Mouse (Mus musculus) cerebellum, postnatal 4 days (tissue): Measurements from ENCODE around the gene Acd.

Experiments used
- DNase-seq, 2 experiments: peaks; one replicate each; pipeline ENCODE4 v3.0.0; 2022; ENCODE audit warnings: low spot score in 2 of 2, mixed read lengths in 1 of 2

Gene Acd

DNA sequence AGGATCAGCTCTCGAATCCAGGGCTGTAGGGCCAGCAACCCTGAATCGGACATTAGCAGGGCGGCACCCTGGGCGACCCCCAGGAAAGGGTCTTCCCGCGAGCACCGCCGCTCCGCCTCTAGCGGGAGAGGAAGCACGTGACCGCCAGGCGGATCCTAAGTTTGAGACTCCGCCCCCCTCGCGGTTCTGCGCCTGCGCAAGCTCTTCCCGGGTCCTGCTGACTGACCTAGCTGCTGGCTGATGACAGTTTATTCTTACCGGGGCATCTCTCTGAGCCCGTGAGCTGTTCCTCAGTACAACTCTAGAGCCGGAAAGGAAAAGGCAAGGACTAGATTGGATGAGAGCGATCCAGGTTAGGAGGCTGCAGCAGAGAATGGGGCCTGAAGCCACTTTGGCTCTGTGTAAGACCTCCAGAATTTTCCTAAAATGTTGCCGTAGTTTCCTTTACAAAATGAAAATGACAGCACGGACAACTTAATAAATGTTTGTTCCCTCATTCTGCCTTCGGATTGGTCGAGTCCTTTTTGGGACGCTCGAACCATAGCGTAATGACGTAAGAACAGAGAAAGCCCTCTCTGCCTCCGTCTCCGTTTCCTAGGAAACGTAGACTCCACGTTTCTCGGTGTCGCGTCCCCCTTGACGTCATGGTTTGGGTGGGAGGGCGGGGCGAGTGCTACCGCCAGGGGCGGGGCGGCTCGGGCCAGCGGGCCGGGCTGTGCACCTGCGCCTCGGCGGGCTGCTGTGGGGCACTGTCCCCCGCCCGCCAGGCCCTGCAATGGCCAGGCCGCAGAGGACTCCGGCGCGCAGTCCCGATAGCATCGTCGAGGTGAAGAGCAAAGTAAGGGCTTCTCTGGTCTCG lies at the start of gene Acd, which contains the start of gene Pard6a:
Gene Acd, minus strand, starts transcription at position 137 of the 859 bp plus-strand sequence.
Gene Pard6a, plus strand, starts transcription at position 183 of the 859 bp plus-strand sequence.
- DNase-seq = peak; percentile 94 to 97

DNA sequence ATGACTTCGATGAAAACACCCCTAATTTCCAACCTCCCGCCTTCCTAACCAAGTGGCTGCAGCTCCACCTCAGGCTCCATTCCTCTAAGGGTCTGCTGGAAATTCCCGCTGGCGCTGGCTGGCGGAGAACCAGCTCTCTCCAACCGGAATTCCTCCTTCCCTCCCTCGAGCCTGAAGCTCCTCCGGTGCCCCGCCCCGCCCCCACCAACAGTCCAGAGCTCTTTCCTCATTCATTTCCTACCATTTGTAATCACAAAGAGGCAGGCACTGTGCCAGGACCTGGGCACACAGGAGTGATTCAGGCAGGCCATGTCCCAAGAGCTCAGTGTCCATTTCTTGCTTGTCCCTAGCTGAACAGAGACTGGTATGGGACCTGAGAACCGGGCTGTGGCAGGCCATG lies 49.7 kb upstream of the Acd start:
- DNase-seq = peak in 1 of 2 experiments; percentile 50

DNA sequence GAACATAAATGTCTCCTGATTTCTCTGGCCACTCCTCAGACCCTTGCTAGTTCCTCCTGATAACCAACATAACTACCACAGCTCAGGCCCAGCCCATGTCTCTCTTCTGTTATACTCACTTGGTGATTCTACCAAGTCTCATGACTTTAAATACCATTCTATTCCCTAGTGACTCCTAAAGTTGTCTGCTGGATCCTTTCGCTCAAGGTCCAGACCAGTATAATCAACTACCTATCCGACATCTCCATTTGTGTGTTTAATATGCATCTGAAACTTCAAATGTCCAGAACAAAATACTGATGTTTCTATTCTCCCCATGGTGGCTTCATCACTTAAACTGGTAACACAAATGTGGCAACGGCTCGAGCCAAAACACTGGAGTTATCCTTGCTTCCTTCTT lies 42.4 kb upstream of the Acd start:
- no peak for DNase-seq

DNA sequence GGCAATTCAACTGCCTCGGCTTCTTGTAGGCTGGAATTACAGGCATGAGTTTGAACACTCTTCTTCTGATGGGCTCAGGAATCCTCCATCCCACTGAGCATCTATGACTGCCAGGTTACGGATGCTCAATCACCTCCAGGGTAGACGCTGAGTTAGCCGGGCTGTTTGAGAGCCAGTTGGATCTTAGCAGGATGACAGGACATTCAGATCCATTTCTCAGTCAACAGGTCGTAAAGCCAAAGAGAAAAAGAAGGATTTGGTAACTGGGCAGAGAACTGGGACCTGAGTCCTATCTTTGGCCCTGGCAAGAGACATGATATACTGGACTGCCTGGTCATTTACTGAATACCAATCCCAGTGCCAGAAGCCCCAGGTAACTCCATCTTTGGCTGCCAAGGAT lies 38.3 kb upstream of the Acd start:
- no peak for DNase-seq

DNA sequence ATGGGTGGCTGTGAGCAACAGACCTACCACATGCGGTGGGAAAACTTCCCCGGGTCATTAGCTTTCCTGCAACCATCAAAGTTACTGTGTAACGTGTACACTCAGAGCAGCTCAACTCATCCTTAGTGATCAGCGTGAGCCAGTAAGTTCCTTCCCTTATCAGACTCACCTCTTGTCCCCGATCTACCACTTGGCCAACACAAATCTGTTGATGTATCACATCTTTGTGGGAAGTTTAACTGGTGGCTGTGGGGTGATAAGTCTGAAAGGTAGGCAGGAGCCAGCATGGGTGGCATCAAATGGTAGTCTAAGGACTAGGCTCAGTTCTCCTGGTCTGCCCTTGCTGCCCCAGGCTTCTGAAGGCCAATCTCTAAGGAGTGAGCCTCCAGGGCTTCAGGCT lies 31.3 kb upstream of the Acd start:
- no peak for DNase-seq

DNA sequence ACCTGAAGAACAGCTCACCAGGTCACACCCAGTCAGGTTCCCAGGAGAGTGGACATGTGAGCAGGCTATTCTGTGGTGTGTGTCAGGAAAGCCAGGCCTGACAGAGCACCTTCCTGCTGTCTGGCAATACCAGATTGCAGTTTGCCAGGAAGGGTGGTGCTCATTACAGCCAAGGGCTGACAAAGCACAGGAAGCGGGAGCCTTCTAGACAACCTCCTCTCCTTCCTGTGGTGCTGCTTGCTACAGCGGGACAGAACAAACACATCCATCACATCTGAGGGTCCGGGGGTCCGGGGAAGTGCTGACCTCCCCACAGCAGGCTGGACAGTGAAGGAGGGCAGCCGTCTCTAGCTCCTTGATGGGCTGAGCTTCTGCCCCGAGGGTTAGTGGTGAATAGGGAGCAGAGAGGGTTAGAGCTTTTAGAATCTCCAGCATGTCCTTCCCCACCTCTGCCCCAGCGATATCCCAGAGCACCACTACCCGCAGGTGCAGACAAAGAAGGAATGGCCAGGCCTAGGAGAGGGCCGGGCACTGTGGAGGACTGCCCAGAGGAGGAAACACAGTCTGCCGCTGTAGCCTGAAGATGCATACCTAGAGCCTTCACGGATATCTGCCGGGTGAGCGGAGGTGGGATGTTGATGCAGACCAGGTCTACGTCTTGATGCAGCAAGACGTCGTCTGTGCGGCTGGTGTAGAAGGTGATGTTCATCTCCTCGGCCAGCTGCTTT lies 26.7 kb upstream of the Acd start:
- no peak for DNase-seq

DNA sequence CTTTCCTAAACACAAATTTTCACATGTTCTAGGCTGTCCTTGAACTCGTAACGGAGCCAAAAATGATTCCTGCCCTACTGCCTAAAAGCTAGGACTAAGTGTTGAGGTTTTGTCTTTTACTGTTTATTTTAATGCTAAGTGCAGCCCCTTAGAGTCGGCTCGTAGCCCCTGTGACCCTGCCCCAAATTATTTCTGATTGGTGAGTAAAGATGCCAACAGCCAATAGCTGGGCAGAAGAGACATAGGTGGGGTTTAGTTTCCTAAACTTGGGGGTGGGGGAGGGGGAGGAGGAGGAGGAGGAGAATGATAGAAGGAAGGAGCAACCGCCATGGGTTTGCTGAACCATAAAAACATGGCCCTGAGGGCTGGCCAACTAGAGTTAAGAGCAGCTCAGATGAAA lies 24.8 kb upstream of the Acd start:
- DNase-seq = no peak

DNA sequence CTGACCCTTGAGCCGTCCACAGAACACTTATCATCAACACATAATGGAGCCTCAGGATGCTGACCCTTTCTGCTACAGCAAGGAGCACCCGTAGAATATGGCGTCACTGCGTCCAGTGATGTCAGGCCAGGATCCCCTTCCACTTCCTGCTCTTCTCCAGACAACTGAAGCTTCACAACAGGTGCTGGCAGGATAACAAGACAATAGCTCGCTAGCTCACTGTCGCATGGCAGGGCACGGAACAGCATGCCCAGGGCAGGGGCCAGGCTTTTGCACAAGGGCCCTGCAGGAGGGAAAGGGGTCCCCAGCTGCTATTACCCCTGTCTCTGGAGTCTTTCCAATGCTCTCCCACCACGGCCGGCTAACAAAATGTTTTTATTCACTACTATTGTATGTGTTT lies 22.0 kb upstream of the Acd start:
- no peak for DNase-seq

DNA sequence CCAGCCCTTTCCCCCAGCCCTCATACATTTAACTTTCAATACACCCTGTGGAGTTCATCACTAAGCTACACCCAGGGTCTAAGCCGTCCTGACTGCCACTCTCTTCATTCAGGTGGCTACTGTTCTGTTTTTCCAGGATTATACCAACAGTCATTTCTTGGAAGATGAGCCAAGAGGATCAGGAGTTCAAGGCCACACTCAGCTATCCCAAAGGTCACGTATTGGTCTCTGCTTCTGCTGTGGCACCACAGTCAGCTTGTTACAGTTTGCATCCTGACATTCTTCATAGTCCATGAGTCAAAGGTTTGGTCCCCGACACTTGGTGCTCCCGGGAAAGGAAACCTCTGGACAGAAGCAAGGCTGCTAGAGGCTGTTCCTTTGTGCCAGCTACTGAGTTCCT lies 18.7 kb upstream of the Acd start:
- no peak for DNase-seq

DNA sequence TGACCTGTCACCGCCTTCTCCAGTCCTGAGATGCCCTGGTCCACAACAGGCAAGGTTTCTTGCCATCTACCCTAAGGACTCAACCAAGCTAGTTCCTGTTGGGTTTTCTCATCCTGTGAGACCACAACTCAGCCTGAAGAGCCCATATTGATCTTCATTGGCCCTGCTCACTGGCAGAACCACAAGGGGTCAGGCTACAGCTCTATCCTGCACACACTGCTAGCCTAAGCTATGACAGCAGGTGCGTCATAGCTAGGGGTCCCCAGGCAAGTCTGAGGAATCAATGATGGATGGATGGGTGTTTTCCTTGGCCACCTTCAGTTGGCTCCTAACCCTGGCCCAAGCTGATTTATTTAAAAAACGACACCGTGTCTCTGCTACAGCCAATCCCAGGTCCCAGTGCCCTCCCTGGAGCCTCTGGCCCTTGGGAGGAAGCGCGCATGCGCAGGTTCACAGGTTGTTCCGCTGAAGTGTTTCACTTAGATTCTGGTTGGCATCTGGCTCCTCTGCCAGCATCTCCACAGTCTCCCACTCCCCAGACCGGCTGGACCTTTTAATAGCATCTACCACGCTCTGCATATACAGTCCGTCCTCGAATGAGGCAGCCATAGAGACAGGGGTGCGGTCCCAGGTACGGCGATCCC lies 15.5 kb upstream of the Acd start:
- DNase-seq = no peak

DNA sequence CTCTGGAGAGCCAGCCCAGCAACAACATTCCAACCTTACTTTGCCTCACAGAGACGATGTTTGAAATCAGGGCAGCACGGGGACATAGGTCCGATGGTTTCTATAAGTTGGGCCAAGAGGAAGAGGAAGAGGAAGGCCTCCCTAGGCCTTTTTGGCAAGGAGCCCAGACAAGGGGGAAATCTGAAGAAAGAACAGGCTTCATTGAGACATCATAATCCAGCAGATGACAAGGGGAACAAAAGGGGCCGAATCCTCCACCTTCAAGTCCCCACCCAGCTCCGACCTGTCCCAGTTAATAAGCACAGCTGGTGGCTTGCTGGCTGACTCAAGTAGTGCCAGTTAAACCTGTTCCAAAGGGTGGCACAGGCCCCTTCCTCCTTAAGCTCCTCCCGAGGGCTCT lies 14.1 kb upstream of the Acd start:
- DNase-seq = no peak

DNA sequence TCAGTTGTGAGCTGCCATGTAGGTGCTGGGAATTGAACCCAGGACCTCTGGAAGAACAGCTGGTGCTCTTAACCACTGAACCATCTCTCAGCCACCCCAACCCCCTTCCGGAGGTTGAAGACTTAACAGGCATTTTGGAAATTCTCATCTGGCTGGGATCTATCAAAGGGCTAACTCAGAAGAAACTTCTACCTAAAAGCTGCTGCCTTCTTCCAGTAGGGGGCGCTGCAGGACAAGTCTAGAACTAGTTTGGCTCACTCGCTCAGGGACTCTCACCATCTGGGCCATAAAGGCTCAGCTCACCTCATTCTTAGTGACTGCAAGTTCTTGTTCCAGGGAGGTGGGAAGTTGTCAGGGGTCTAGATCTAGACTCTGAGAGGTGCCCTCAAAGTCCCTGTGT lies 13.2 kb upstream of the Acd start:
- peak; percentile 75 to 88 for DNase-seq

DNA sequence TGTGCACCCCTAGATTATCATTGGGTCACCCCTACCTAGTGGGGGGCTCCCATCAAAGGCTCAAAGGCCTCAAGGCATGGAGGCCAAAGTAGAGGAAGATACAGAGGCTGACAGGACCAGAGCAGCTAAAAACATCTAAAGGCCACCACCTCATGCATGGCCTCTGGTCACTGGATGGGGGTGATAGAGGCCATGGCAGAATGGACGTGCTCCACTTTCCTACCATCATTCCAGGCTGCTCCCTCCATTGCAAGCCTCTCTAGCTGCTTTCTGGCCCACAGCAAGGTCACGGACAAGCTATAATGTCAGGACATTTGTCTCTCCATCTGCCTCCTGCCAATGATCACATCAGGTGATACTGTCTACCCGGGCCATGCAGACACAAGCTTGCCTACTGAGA lies 11.4 kb upstream of the Acd start:
- no peak for DNase-seq

DNA sequence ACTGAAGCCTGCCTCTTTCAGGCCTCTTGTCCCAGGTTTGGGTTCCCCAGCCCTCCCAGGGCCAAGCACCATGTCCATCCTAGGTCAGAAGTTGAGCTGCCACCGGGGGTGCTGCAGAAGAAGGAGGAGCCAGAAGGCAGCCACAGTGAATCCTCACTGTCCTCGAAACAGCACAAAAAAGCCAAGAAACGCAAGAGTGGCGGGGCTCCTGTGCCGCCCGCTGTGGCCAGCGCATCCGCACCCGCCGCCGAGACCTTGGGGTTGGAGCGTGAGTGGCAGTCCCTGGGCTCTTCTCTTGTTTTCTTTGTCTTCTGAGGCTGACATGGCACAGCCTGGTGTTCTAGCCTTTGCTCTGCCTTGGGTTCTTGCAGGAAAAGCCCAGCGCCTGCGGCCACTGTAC lies 8.4 kb upstream of the Acd start:
- no peak for DNase-seq

DNA sequence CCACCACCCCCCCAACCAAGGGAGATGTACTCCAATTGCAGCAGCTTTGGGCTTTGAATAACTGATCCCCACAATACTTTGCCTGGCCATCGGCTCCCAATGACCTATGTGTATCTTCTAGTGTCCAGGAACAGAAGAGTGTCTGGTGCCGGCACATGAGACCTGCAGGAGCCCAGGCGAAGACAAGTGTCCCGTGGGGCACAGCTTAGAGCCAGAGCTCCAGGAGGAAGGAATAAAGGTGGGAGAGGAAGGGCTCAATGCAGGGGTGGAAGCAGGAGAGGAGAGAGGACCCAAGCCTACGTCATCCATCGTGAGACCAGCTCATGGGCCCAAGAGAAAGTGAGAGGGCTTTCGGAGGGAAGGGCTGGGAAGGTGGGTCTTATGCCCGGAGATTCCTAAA lies 7.8 kb upstream of the Acd start:
- no peak for DNase-seq

DNA sequence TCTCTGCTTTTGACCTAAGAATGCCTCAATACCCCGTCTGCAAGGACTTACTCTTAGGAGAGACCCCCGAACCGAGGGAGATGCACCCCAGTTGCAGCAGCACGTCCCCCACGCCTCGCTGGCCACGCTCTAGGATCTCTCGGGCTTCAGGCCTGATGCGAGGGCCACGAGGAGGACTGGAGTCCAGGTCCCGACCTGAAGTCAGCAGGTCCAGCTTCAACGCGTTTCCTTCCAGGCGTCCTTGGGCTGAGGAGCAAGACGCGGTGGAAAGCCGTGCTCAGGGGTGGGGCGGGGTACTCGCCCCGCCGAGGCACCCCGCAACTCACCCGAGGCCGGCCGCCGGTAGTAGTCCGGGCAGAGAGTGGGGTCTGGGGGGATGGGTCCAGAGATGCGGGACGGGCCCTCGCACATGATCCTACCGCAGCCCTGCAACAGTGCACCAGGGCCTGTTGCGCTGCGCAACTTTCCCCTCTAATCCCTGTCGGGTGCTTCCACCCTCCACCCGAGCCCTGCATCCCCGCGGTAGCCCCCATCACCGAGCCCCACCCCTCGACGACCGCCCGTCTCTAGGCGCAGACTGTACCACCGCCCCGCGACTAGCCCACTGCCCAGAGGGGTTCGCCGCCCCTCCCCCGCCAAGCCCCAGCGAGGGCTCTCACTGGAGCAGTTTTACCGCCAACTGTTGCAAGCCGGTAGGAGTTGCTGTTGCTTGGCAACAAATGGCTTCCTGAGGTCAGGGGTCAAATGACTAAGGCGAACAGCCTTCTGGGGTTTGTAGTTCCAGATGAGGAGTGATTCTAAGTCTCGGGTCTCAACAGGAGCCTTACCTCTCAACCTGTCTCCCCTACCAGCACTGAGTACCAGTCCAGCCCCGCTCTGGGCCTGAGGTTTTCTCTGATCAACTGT lies 6.8 kb upstream of the Acd start, which contains the start of the genes 4933405L10Rik and Enkd1:
Gene 4933405L10Rik, plus strand, starts transcription at position 158 of the 906 bp plus-strand sequence.
Gene Enkd1, minus strand, starts transcription at position 713 of the 906 bp plus-strand sequence.
- DNase-seq = peak in 1 of 2 experiments; percentile 85

DNA sequence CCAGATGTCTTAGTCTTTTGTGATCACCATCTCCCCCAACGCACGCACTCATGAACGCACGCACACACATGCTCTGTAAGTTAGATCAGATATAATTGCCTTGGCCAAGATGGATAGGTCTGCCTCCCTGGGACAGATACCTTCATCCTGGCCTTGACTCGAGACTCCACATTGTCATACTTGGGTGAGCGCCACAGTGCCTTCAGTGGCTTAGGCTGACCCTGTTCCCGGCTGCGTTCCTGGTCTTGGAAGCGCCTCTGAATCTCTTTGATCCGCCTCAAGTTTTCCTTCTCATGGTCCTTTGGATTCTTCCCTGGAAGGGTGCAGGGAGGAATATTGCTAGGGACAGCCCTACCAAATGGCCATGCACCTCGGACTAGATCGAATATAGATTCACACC lies 5.5 kb upstream of the Acd start:
- no peak for DNase-seq

DNA sequence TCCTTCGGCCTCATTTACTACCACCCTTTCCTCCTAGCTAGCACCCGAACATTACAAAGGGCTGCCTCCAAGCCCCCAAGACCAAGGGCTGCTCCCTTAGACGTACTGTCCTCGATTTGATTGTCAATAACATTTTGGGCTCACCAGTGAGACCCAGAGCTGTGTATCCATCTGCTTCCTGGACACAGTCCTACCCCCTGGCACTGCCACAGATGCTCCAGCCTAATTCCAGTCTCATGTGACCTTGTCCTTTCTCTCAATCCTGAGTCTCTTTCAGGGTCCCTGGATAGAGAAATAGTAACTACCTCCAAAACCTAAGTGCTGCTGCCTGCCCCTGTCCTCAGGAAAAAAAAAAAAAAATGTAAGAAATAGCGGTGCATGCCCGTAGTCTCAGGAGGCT lies 4.1 kb upstream of the Acd start:
- no peak for DNase-seq

DNA sequence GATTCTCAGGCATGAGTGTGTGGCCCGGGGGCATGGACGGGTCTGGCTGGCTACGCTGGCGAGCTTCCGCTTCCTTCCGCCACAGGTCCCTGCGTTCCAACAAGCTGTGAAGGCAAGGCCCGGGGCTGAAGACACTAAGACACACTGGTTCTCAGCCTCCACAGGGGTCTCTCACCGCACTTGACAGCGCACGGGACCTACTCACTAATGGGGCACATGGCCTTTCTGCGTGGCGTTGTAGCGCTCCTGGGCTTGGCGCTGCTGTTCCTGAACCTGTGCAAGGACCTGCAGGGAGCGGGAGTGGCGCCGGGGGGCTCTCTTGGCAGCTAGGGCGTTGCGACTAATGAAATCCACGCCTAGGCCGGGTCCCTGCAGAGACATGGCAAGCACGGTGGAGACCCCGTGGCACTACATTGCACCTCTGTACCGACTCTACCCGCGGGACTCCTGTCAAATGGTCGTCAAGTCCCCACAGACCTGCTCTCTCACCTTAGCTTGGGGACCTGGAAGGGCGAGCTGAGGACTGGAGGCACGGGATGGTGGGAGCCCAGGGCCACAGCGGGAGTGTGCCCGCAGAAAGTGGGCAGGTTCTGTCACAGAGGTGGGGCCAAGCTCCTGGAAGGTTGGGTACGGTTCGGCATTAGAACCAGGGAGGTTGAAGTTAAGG lies 3.4 kb upstream of the Acd start:
- DNase-seq = no peak

DNA sequence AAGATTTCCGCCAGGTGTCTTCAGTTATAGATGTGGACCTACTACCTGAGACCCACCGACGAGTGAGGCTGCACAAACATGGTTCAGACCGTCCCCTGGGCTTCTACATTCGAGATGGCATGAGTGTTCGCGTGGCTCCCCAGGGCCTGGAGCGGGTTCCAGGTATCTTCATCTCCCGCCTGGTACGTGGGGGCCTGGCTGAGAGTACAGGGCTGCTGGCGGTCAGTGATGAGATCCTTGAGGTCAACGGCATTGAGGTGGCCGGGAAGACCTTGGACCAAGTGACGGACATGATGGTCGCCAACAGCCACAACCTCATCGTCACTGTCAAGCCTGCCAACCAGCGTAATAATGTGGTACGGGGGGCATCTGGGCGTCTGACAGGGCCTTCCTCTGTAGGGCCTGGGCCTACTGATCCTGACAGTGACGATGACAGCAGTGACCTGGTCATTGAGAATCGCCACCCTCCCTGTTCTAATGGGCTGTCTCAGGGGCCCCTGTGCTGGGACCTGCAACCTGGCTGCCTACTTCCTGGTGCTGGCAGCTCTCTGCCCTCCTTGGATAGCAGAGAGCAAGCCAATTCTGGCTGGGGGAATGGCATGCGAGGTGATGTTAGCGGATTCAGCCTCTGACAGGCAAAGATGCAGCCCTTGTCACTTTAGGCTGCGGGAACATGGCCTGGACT lies 2.0 kb upstream of the Acd start:
- DNase-seq = no peak
